Mouse (Mus musculus) embryonic facial prominence, embryonic 11.5 days (tissue): ENCODE data around the gene Carmil2. TPM values are rescaled to one million over a fixed set of nuclear protein-coding genes. Genes with fewer than 3 reads are reported as not detected.

Source experiments
- ATAC-seq: fragments of 200-750 bp; cut with Nextera tagmentation; replicated peaks from 2 replicates; pipeline ENCODE4 v1.8.0; 2017; ENCODE audit warnings: low read depth; ENCODE audit not compliant: insufficient number of reproducible peaks, low FRiP score, low TSS enrichment
- DNase-seq: peaks from one replicate; pipeline ENCODE4 v3.0.0-alpha.2; 2015; ENCODE audit warnings: low spot score
- H3K27ac ChIP-seq: fragments of 300-500 bp; sonication (generic); replicated peaks from 2 replicates; pipeline ENCODE4 v1.5.1; 2014; ENCODE audit warnings: mild to moderate bottlenecking, low read depth, low read length, control low read depth
- H3K27me3 ChIP-seq: fragments of 300-500 bp; sonication (generic); 2 replicates; pipeline ENCODE4 v1.6.1; 2014; ENCODE audit warnings: mild to moderate bottlenecking, low read length, moderate library complexity, mixed read lengths; ENCODE audit not compliant: control insufficient read depth, insufficient read depth
- H3K36me3 ChIP-seq: fragments of 300-500 bp; sonication (generic); replicated peaks from 2 replicates; pipeline ENCODE4 v1.6.1; 2014; ENCODE audit warnings: low read depth, mild to moderate bottlenecking, low read length, moderate library complexity, mixed read lengths; ENCODE audit not compliant: control insufficient read depth, insufficient read depth
- H3K4me1 ChIP-seq: fragments of 300-500 bp; sonication (generic); 2 replicates; pipeline ENCODE4 v1.6.1; 2014; ENCODE audit warnings: low read length, mixed read lengths; ENCODE audit not compliant: control insufficient read depth, insufficient read depth
- H3K4me2 ChIP-seq: fragments of 300-500 bp; sonication (generic); 2 replicates; pipeline ENCODE4 v1.6.1; 2014; ENCODE audit warnings: low read depth, mild to moderate bottlenecking, control low read depth, low read length, moderate library complexity
- H3K4me3 ChIP-seq: fragments of 300-500 bp; sonication (generic); 2 replicates; pipeline ENCODE4 v1.5.1; 2014; ENCODE audit warnings: low read depth, low read length, control low read depth
- H3K9ac ChIP-seq: fragments of 300-500 bp; sonication (generic); replicated peaks from 2 replicates; pipeline ENCODE4 v1.6.1; 2014; ENCODE audit warnings: mild to moderate bottlenecking, control low read depth, low read length
- H3K9me3 ChIP-seq: fragments of 300-500 bp; sonication (generic); replicated peaks from 2 replicates; pipeline ENCODE4 v1.6.1; 2016; ENCODE audit warnings: mild to moderate bottlenecking, low read length, inconsistent platforms, mixed read lengths; ENCODE audit not compliant: control insufficient read depth
- WGBS: fragments of 180-500 bp; shearing (Covaris S2); extraction: QIAGEN DNeasy Blood & Tissue Kit; methylation state at CpG from one replicate; pipeline ENCODE4 v1.1.7; 2014; 5-methylcytosine and 5-hydroxymethylcytosine counted together
- polyA plus RNA-seq: library from polyadenylated mRNA; unstranded; fragments of >200 nt; fragmentation: Nextera tagmentation; extraction: Ambion mirVana; gene quantifications from 2 replicates; pipeline ENCODE4 v1.2.1, GENCODE M21; 2014

The Carmil2 gene
- 0.88 and 1.8 TPM in 2 replicates for polyA plus RNA-seq

GRCm38 (mm10) chr8:105685796-105686308, at the start of gene Carmil2:
Gene Carmil2, plus strand, starts transcription at chr8:105686274.
- no peak within 1 kb of the TSS for H3K4me2 ChIP-seq
- no peaks in the 10 kb centered on the region; the same call in 1 of the 2 replicates for H3K4me1 ChIP-seq
- H3K9me3 ChIP-seq = no peaks in the 10 kb centered on the region
- 7% methylated on average over 26 of the region's 26 CpGs for WGBS
- ATAC-seq (peak; percentile 26; the same call in 1 of the 2 replicates), DNase-seq (peak; percentile 35)
- no peak within 1 kb of the TSS for H3K9ac ChIP-seq
- H3K36me3 ChIP-seq = peaks cover 7% of the 10 kb centered on the region; the same call in 1 of the 2 replicates
- no peaks in the 10 kb centered on the region for H3K27me3 ChIP-seq
- H3K27ac ChIP-seq = no peak within 1 kb of the TSS
- no peak within 1 kb of the TSS for H3K4me3 ChIP-seq

DNA sequence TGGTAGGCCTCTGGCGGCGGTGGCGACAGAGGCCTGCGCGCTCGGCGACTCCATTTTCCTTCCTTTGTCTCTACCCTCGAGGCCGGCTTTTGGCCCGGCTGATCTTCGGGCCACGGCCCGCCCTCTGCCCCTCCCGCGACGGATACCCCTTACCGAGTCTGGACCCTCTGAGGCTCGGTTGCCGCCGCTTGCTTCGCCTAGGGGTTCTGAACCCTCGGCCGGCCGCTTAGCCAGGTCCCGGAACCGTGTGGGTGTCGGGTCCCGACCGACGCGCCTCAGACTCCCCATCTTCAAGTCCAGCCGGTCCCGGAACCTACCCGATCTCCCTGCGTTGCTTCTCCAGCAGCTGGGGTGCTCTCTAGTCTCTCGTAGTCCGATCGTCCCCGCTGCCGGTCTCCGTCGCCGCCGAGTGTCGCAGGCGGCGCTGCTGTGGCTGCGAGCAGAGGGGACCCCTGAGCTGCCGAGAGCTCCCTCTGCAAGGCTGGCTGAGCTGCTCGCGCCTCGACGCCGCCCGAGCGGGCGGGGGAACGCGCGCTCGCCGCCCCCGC, 49.0 kb upstream of the Carmil2 start, which contains the start of gene Agrp:
Gene Agrp (minus strand): TSS at position 431 of the 548 bp plus-strand sequence.
- ATAC-seq (peak; percentile 54), DNase-seq (peak; percentile 49)
- Histone ChIP-seq H3K4me3 (peak within 1 kb of the TSS; percentile 90), H3K27me3 (no peaks in the 10 kb centered on the region), H3K9ac (peak within 1 kb of the TSS; percentile 100), H3K36me3 (no peaks in the 10 kb centered on the region), H3K27ac (peak within 1 kb of the TSS; percentile 100), H3K9me3 (no peaks in the 10 kb centered on the region), H3K4me1 (peaks cover 3% of the 10 kb centered on the region; the same call in 1 of the 2 replicates), H3K4me2 (peak within 1 kb of the TSS; percentile 78)
- WGBS = under 1% methylated on average over 57 of the region's 63 CpGs

- under 1% methylated on average over 11 of the region's 11 CpGs for WGBS
- Histone ChIP-seq H3K4me3 (peak overlapping the region; percentile 90), H3K27ac (peak overlapping the region; percentile 100), H3K4me2 (peak overlapping the region; percentile 78), H3K27me3 (no peaks in the 10 kb centered on the region), H3K4me1 (peaks cover 3% of the 10 kb centered on the region; the same call in 1 of the 2 replicates), H3K9ac (peak overlapping the region; percentile 100), H3K36me3 (no peaks in the 10 kb centered on the region), H3K9me3 (no peaks in the 10 kb centered on the region)
- peak; percentile 63 for DNase-seq
- no peak; the same call in 1 of the 2 replicates for ATAC-seq
Observed at GRCm38 (mm10) chr8:105637601-105638041, 48.5 kb upstream of the Carmil2 start.

DNA sequence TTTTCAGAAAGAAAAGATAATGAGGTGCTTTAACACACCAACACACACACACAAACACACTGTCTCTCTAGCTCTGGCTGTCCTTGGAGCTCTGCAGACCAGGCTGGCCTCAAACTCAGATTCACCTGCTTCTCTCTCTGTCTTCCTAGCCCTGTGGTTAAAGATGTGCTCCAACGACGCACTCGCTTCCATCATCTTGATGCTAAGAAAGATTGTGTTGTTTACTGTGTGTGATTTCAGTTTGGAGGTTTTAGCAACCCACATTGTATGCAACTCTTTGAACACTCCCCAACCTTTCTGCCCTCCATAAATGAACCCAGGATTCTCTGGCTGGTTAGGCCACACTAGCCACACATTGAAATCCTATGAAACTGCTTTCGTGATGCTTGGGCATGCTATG, 47.6 kb upstream of the Carmil2 start:
- WGBS = 88% methylated on average over 4 of the region's 4 CpGs
- no peak for ATAC-seq
- Histone ChIP-seq H3K4me2 (no peak overlapping the region), H3K36me3 (no peaks in the 10 kb centered on the region; the same call in 1 of the 2 replicates), H3K4me1 (peaks cover 3% of the 10 kb centered on the region; the same call in 1 of the 2 replicates), H3K27me3 (no peaks in the 10 kb centered on the region), H3K4me3 (0 out of 2 replicates have a peak overlapping the region, but pooled peaks have one; percentile 90), H3K9ac (peak overlapping the region; percentile 18; the same call in 1 of the 2 replicates), H3K27ac (no peak overlapping the region), H3K9me3 (no peaks in the 10 kb centered on the region)
- DNase-seq = no peak

GRCm38 (mm10) chr8:105639835-105640234, 46.2 kb upstream of the Carmil2 start:
- 86% methylated on average over 1 of the region's 1 CpGs for WGBS
- ATAC-seq = no peak
- H3K4me1 ChIP-seq = peaks cover 3% of the 10 kb centered on the region; the same call in 1 of the 2 replicates

GRCm38 (mm10) chr8:105640511-105640910, 45.6 kb upstream of the Carmil2 start:
- DNase-seq = no peak
- peaks cover 7% of the 10 kb centered on the region; the same call in 1 of the 2 replicates for H3K36me3 ChIP-seq
- no peak overlapping the region for H3K4me3 ChIP-seq
- no peak overlapping the region for H3K4me2 ChIP-seq
- H3K9ac ChIP-seq = no peak overlapping the region
- no peaks in the 10 kb centered on the region for H3K9me3 ChIP-seq
- no peaks in the 10 kb centered on the region for H3K27me3 ChIP-seq
- no peak for ATAC-seq
- 92% methylated on average over 2 of the region's 2 CpGs for WGBS
- H3K4me1 ChIP-seq = peaks cover 3% of the 10 kb centered on the region; the same call in 1 of the 2 replicates
- no peak overlapping the region for H3K27ac ChIP-seq

More at GRCm38 (mm10) chr8:105639835-105640234, 46.2 kb upstream of the Carmil2 start:
- Histone ChIP-seq H3K27me3 (no peaks in the 10 kb centered on the region), H3K4me3 (no peak overlapping the region), H3K4me2 (no peak overlapping the region), H3K36me3 (peaks cover 2% of the 10 kb centered on the region; the same call in 1 of the 2 replicates), H3K9me3 (no peaks in the 10 kb centered on the region), H3K27ac (no peak overlapping the region), H3K9ac (no peak overlapping the region)
- no peak for DNase-seq

DNA sequence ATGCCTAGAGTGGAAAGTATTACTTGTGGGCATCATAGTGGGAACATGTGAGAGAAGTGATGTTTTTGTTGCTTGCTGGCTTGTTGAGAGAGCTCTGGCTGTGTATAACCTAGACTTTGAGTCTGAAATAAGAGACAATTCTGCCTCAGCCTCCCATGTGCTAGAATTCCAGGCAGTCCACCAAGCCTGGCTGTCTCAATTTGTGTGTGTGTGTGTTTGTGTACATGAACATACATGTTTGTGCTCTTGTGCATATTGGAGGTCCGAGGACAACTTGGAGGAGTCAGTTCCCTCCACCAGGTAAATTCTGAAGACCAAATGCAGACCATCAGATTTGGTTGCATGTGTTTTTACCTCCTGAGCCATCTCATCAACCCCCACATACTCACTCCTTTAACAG, 40.9 kb upstream of the Carmil2 start:
- no peak overlapping the region for H3K27ac ChIP-seq
- ATAC-seq = no peak
- H3K27me3 ChIP-seq = no peaks in the 10 kb centered on the region
- no peak overlapping the region for H3K9ac ChIP-seq
- H3K9me3 ChIP-seq = no peaks in the 10 kb centered on the region
- no peak overlapping the region for H3K4me2 ChIP-seq
- H3K36me3 ChIP-seq = peaks cover 8% of the 10 kb centered on the region
- WGBS = 96% methylated on average over 1 of the region's 1 CpGs
- DNase-seq = no peak
- no peak overlapping the region for H3K4me3 ChIP-seq
- no peaks in the 10 kb centered on the region for H3K4me1 ChIP-seq

GRCm38 (mm10) chr8:105648929-105649328, 37.1 kb upstream of the Carmil2 start:
- Histone ChIP-seq H3K27ac (no peak overlapping the region), H3K27me3 (no peaks in the 10 kb centered on the region), H3K4me1 (no peaks in the 10 kb centered on the region), H3K4me2 (no peak overlapping the region), H3K4me3 (no peak overlapping the region), H3K36me3 (peaks cover 10% of the 10 kb centered on the region), H3K9ac (no peak overlapping the region), H3K9me3 (no peaks in the 10 kb centered on the region)
- ATAC-seq = no peak
- DNase-seq = no peak
- 94% methylated on average over 1 of the region's 1 CpGs for WGBS
